Mouse (Mus musculus) ES-Bruce4 (cell line): ENCODE data around the gene Nucb1.

Experiments
- CTCF ChIP-seq: IDR thresholded peaks from one replicate; pipeline ENCODE4 v1.8.1; 2011; ENCODE audit warnings: low read depth, low read length
- EP300 ChIP-seq: IDR thresholded peaks from 2 replicates; pipeline ENCODE4 v1.6.1; 2011; ENCODE audit warnings: low read depth, low read length; ENCODE audit not compliant: insufficient read depth
- POLR2A ChIP-seq: IDR thresholded peaks from one replicate; pipeline ENCODE4 v1.8.1; 2011; ENCODE audit warnings: low read length; ENCODE audit not compliant: insufficient read depth

DNA sequence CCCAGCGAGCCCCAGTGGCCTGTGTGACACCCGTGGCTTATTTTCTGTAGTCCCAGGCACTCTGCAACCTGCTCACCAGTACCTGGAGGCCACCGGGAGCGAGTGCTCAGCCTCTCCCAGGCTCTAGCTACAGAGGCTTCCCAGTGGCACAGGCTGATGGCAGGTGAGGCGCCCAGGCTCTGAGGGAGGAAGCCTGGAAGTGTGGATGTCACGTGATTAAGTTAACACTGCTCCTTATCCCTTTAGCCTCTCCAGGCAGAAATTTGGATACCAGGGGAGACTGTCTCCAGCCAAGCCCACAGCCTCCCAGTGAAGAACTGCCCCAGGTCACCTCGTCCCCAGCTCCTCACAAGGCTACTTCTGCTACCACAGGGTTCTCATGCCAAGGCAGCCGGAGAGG lies 43.3 kb upstream of the Nucb1 start:
- TF ChIP-seq CTCF = no peak
- TF ChIP-seq POLR2A = no peak
- TF ChIP-seq EP300 = no peak
